20 mouse cellular contexts compared by ENCODE assay signal in genomic region chr12:73014311-73014710, GRCm38 (mm10). TPM values are rescaled to one million over a fixed set of nuclear protein-coding genes. Genes with fewer than 3 reads are reported as not detected.
DNase-seq lines count a peak whose midpoint lies in the region; TF ChIP-seq lines count a peak whose summit lies in the region.
"Had no signal": no experiment of that assay in that cellular context is flagged by ENCODE, and none has a peak within 500 bp of the region (broad histone marks: within the 10 kb centered on the region; RNA-seq: fewer than 3 reads in every experiment).

No protein-coding gene starts in this region.

- WGBS in lung, adult 2 months, result 57% methylated on average over 4 of the region's 4 CpGs
- 27% methylated on average over 4 of the region's 4 CpGs for WGBS in large intestine, adult 2 months

- no peaks in the 10 kb centered on the region for H3K4me1 ChIP-seq in lung, adult 2 months (ENCODE audit: control insufficient read depth, insufficient read depth, low read length)
- H3K4me1 ChIP-seq: forebrain, embryonic 12.5 days; neural tube, embryonic 13.5 days had no signal

- TF ChIP-seq POLR2A in lung, adult 2 months (IDR thresholded peaks at IDR 0.05; ENCODE audit: borderline replicate concordance, extremely low read depth, low read depth, low read length), result no peak

- no peak overlapping the region for H3K4me3 ChIP-seq in lung, adult 2 months (replicated peaks; ENCODE audit: extremely low read depth, low read depth, low read length)
- H3K4me3 ChIP-seq: forebrain, embryonic 12.5 days; heart, adult 2 months; heart, embryonic 15.5 days; kidney, embryonic 15.5 days; limb, embryonic 12.5 days; megakaryocyte, embryonic 14.5 days; neural tube, embryonic 13.5 days had no signal

- no peak for TF ChIP-seq CTCF in lung, adult 2 months (IDR thresholded peaks at IDR 0.05; ENCODE audit: insufficient read depth, low read length)

- DNase-seq in lung, adult 18-20 months, result peak; percentile 56 to 70
- no peak for DNase-seq in lung, adult 2 months
- DNase-seq in 416B (ENCODE audit: low read depth), result peak; percentile 50
- peak; percentile 14 for DNase-seq in large intestine, adult 2 months (ENCODE audit: low read depth, low spot score)
- peak; percentile 9 to 32 for DNase-seq in thymus, postnatal 10 days (ENCODE audit: low spot score in 2 of 2)
- DNase-seq in right cerebral cortex, adult 18-20 months, result no peak
- DNase-seq in gastrocnemius, postnatal 4 days (ENCODE audit: low spot score in 2 of 2), result no peak
- no peak for DNase-seq in retina, embryonic 14.5 days (ENCODE audit: low spot score)
- DNase-seq: cerebellum, adult 9-10 months; heart, adult 2 months; heart, postnatal 4 days; midbrain, embryonic 14.5 days; right cerebral cortex, postnatal 25 days had no signal

RNA-seq across cellular contexts. Expression of gene Six1, which starts 39.4 kb away (rescaled TPM):
- 3.0 and 3.6 TPM in 2 replicates for polyA plus RNA-seq in lung, adult 2 months (2012; rRNA removed)
- polyA plus RNA-seq in large intestine, adult 2 months (2012; rRNA removed), result not detected in 2 replicates
- total RNA-seq in gastrocnemius, postnatal 4 days (2021), result 10 to 100 TPM; 51.0 to 60.8 TPM
- polyA plus RNA-seq: intestine, embryonic 16.5 days had no signal

Comparison
In these comparisons a context has a peak if more than half of its experiments do, and no peak if none do; other contexts are left out.
1. DNase-seq: peak in lung, adult 18-20 months (2 of 2), 416B (single experiment), large intestine, adult 2 months (single experiment) and thymus, postnatal 10 days (2 of 2); none in lung, adult 2 months (single experiment), right cerebral cortex, adult 18-20 months (single experiment), gastrocnemius, postnatal 4 days (0 of 2) and retina, embryonic 14.5 days (single experiment).